Mouse (Mus musculus) ES-E14 (cell line): ENCODE measurements at regions not wholly inside any gene's neighbourhood (a gene's known extent, or its start where the extent isn't known, plus 50 kb on each side); places are given as distances from the start of the nearest gene placed in this dataset.

ENCODE experiments used
- DNase-seq: peaks from one replicate; pipeline ENCODE4 v3.0.0-alpha.2; 2013; ENCODE audit warnings: low read depth, low spot score
- H3K27ac ChIP-seq: 2 replicates; pipeline ENCODE4 v1.5.1; 2012; ENCODE audit warnings: low read depth, mild to moderate bottlenecking, low read length, moderate library complexity, mixed read lengths; ENCODE audit not compliant: poor library complexity, insufficient read depth, severe bottlenecking
- H3K36me3 ChIP-seq: 2 replicates; pipeline ENCODE4 v1.6.1; 2012; ENCODE audit warnings: mild to moderate bottlenecking, low read length, moderate library complexity, mixed read lengths; ENCODE audit not compliant: control insufficient read depth, poor library complexity, insufficient read depth, severe bottlenecking
- H3K4me1 ChIP-seq, 2 experiments: fragments of 150-350 bp in 1 of 2; sonication (generic) in 1 of 2; 2 replicates each; pipeline ENCODE4 v1.6.1; 2012; ENCODE audit warnings: low read length in 2 of 2, mild to moderate bottlenecking in 1 of 2, mixed read lengths in 1 of 2; ENCODE audit not compliant: control insufficient read depth in 2 of 2, insufficient read depth in 2 of 2, poor library complexity in 1 of 2
- H3K4me3 ChIP-seq, 2 experiments: fragments of 150-350 bp in 1 of 2; sonication (generic) in 1 of 2; 2 replicates each; pipeline ENCODE4 v1.5.1; 2012; ENCODE audit warnings: low read length in 2 of 2, low read depth in 1 of 2, mild to moderate bottlenecking in 1 of 2, mixed read lengths in 1 of 2; ENCODE audit not compliant: insufficient read depth in 1 of 2, poor library complexity in 1 of 2, severe bottlenecking in 1 of 2
- H3K9ac ChIP-seq: 2 replicates; pipeline ENCODE4 v1.6.1; 2012; ENCODE audit warnings: low read depth, mild to moderate bottlenecking, low read length, mixed read lengths; ENCODE audit not compliant: poor library complexity, insufficient read depth, severe bottlenecking
- H3K9me3 ChIP-seq: fragments of 150-350 bp; sonication (generic); 2 replicates; pipeline ENCODE4 v1.6.1; 2012; ENCODE audit warnings: low read depth, mild to moderate bottlenecking, low read length; ENCODE audit not compliant: control insufficient read depth, insufficient read depth
- CHD2 ChIP-seq: IDR thresholded peaks from 2 replicates; pipeline ENCODE4 v1.6.1; 2014; ENCODE audit warnings: mild to moderate bottlenecking, low read depth, low read length, inconsistent platforms
- HCFC1 ChIP-seq: IDR thresholded peaks from 2 replicates; pipeline ENCODE4 v1.6.1; 2012; ENCODE audit warnings: low read length, inconsistent platforms, borderline replicate concordance; ENCODE audit not compliant: insufficient read depth
- MAFK ChIP-seq: IDR thresholded peaks from 2 replicates; pipeline ENCODE4 v1.6.1; 2014; ENCODE audit warnings: mild to moderate bottlenecking, low read depth, low read length, inconsistent platforms; ENCODE audit not compliant: insufficient read depth
- ZC3H11A ChIP-seq: IDR thresholded peaks from 2 replicates; pipeline ENCODE4 v1.6.1; 2012; ENCODE audit warnings: low read depth, mild to moderate bottlenecking, inconsistent platforms, low read length, borderline replicate concordance
- ZNF384 ChIP-seq: IDR thresholded peaks from 2 replicates; pipeline ENCODE4 v1.6.1; 2012; ENCODE audit warnings: low read depth, low read length, inconsistent platforms
- in situ Hi-C, 2 experiments: fragments of 600-800 bp; cut with MboI; formaldehyde crosslinking; loops; one replicate each; pipeline ENCODE4 v1.15.1; 2025; ENCODE audit warnings: low sequenced_read_pairs in 2 of 2, inconsistent platforms in 1 of 2; ENCODE audit not compliant: unreplicated experiment in 2 of 2

- Histone ChIP-seq H3K9me3 (no peaks in the 10 kb centered on the region), H3K27ac (no peak overlapping the region), H3K4me1 (no peaks in the 10 kb centered on the region), H3K36me3 (no peaks in the 10 kb centered on the region), H3K9ac (no peak overlapping the region), H3K4me3 (no peak overlapping the region)
- DNase-seq = no peak
- in situ Hi-C loops = no loop called here
- TF ChIP-seq ZNF384 (no peak), CHD2 (no peak), HCFC1 (no peak), ZC3H11A (no peak)
These were observed 147.7 kb downstream of the Rassf9 start for GRCm38 (mm10) chr10:102659683-102660082.

DNA sequence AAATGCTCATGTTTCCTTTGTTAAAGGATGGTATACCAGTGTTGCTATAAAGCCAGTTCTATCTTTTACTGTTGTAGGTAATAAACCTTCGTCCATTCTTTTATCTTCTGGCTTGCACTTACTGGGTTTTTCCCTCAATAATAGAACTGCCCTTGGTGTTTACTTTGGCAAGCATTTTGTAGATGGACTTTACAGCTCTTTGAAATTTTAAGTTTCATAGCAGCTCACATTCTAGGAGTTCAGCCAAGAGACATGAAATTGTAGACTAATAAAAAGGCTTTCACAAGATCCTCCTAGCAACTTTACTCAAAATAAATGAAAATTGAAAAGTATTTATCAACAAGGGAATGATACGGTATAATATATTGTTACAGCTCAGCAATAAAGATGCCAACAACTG lies 124.5 kb downstream of the Rassf9 start:
- TF ChIP-seq ZC3H11A (no peak), CHD2 (no peak), MAFK (no peak), ZNF384 (no peak), HCFC1 (no peak)
- H3K27ac ChIP-seq = no peak overlapping the region
- no peak for DNase-seq

DNA sequence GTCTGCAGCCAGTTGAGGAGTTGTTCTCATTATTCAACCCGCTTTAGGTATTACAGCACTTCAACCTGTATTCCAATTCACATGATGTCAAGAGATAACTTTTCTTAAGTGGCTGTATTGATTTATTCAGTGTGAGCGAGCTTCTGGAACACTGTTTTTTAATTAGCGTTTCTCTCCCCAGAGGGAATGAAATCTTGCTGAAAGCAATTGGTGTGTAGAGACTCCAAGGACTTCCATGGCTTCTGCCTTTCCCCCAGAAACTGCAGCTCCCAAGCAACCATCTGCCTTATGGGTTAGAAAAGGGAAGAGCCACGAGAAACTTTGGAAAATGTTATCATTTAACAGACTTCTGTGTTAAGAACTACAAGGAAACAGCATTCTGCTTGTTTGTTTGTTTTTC lies 121.4 kb downstream of the Rassf9 start:
- in situ Hi-C loops = no loop called here
- no peak for TF ChIP-seq ZC3H11A
- TF ChIP-seq HCFC1 = no peak
- TF ChIP-seq ZNF384 = no peak
- no peak for TF ChIP-seq MAFK
- TF ChIP-seq CHD2 = no peak
- H3K9me3 ChIP-seq = no peaks in the 10 kb centered on the region
- H3K4me3 ChIP-seq = no peak overlapping the region
- H3K36me3 ChIP-seq = no peaks in the 10 kb centered on the region
- H3K27ac ChIP-seq = no peak overlapping the region
- H3K9ac ChIP-seq = no peak overlapping the region
- no peaks in the 10 kb centered on the region for H3K4me1 ChIP-seq
- DNase-seq = no peak

More for the DNA sequence above, 124.5 kb downstream of the Rassf9 start:
- H3K9me3 ChIP-seq = no peaks in the 10 kb centered on the region
- H3K4me1 ChIP-seq = no peaks in the 10 kb centered on the region
- in situ Hi-C loops = no loop called here
- no peak overlapping the region for H3K9ac ChIP-seq
- H3K36me3 ChIP-seq = no peaks in the 10 kb centered on the region
- H3K4me3 ChIP-seq = no peak overlapping the region

DNA sequence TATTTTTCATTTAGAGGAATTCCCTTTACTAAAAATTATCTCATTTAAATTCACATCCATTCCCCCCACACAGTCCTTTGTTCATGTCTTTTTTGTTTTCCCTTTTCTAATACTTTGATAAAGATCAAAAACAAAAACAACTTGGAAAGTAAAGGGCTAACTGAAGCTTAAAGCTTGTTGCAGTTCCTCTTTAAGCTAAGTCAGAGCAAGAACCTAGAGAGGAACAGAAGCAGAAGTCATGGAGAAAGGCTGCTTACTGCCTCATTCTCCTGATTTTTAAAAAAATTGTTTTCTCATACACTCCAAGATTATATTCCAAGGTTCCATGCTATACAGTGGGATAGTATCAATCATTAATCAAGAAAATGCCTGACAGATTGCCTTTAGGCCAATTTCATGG lies 116.6 kb downstream of the Rassf9 start:
- in situ Hi-C loops = no loop called here
- H3K36me3 ChIP-seq = no peaks in the 10 kb centered on the region
- DNase-seq = no peak
- H3K4me3 ChIP-seq = no peak overlapping the region
- no peaks in the 10 kb centered on the region for H3K9me3 ChIP-seq
- H3K4me1 ChIP-seq = no peaks in the 10 kb centered on the region
- no peak overlapping the region for H3K9ac ChIP-seq
- H3K27ac ChIP-seq = no peak overlapping the region
- no peak for TF ChIP-seq CHD2
- TF ChIP-seq MAFK = no peak
- TF ChIP-seq HCFC1 = no peak
- no peak for TF ChIP-seq ZNF384
- no peak for TF ChIP-seq ZC3H11A

DNA sequence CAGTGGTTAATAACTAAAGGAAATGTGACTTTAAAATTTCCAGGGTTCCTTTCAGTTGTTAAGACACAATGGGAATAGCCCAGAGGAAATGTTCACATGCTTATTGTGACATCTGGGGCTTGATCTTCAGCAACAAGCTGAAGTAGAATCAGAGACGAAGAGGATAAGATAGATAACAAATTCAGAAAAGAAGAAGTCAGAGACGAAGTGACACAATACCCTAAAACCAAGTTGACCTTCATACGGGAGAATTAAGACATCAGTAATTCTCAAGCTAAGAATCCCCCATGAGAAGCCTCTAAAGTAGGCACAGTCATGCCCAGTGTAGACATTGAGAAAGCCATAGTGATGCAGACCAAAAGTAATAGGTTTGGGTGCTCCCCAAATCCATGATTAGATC lies 111.9 kb downstream of the Rassf9 start:
- no peaks in the 10 kb centered on the region for H3K9me3 ChIP-seq
- no peak for DNase-seq
- TF ChIP-seq MAFK (no peak), ZNF384 (no peak), HCFC1 (no peak), CHD2 (no peak), ZC3H11A (no peak)
- in situ Hi-C loops = no loop called here
- H3K4me3 ChIP-seq = no peak overlapping the region
- no peak overlapping the region for H3K27ac ChIP-seq
- no peaks in the 10 kb centered on the region for H3K36me3 ChIP-seq
- H3K4me1 ChIP-seq = no peaks in the 10 kb centered on the region
- H3K9ac ChIP-seq = no peak overlapping the region
